Mouse (Mus musculus) liver, embryonic 14.5 days (tissue): ENCODE measurements around the gene Eef1akmt4. TPM values are rescaled to one million over a fixed set of nuclear protein-coding genes. Genes with fewer than 3 reads are reported as not detected.
A peak's percentile ranks its signal among the peaks of the same experiment; 100 is the strongest.

Experiments used
- ATAC-seq: fragments of 200-750 bp; cut with Nextera tagmentation; 2 replicates; pipeline ENCODE4 v1.8.0; 2017; ENCODE audit warnings: moderate number of reproducible peaks, mild to moderate bottlenecking, moderate library complexity; ENCODE audit not compliant: insufficient read depth
- DNase-seq, 3 experiments: peaks; one replicate each; pipeline ENCODE4 v3.0.0-alpha.2; 2012 to 2013; ENCODE audit warnings: low read depth in 3 of 3, low spot score in 3 of 3
- H3K27ac ChIP-seq: fragments of 300-500 bp; sonication (generic); 2 replicates; pipeline ENCODE4 v1.5.1; 2014; ENCODE audit warnings: moderate library complexity, mild to moderate bottlenecking, control low read depth, inconsistent platforms
- H3K27me3 ChIP-seq: fragments of 300-500 bp; sonication (generic); 2 replicates; pipeline ENCODE4 v1.6.1; 2014; ENCODE audit warnings: mild to moderate bottlenecking, low read length, moderate library complexity; ENCODE audit not compliant: control insufficient read depth, insufficient read depth
- H3K36me3 ChIP-seq: fragments of 300-500 bp; sonication (generic); replicated peaks from 2 replicates; pipeline ENCODE4 v1.6.1; 2014; ENCODE audit warnings: low read depth; ENCODE audit not compliant: control insufficient read depth, insufficient read depth
- H3K4me1 ChIP-seq, 2 experiments: fragments of 200-500 bp in 1 of 2; fragments of 300-500 bp in 1 of 2; sonication (generic) in 1 of 2; replicated peaks; 2 replicates each; pipeline ENCODE4 v1.6.1; 2012 to 2014; ENCODE audit warnings: antibody characterized with exemption in 1 of 2, inconsistent platforms in 1 of 2, low read length in 1 of 2; ENCODE audit not compliant: control insufficient read depth in 2 of 2, insufficient read depth in 2 of 2
- H3K4me2 ChIP-seq: fragments of 300-500 bp; sonication (generic); 2 replicates; pipeline ENCODE4 v1.6.1; 2014; ENCODE audit warnings: low read depth, mild to moderate bottlenecking, control low read depth, moderate library complexity
- H3K4me3 ChIP-seq, 2 experiments: fragments of 200-500 bp in 1 of 2; fragments of 300-500 bp in 1 of 2; sonication (generic) in 1 of 2; 2 replicates each; pipeline ENCODE4 v1.5.1; 2012 to 2014; ENCODE audit warnings: low read depth in 2 of 2, low read length in 2 of 2, mild to moderate bottlenecking in 2 of 2, control low read depth in 1 of 2, inconsistent platforms in 1 of 2, moderate library complexity in 1 of 2; ENCODE audit not compliant: insufficient read depth in 1 of 2
- H3K9ac ChIP-seq: fragments of 300-500 bp; sonication (generic); replicated peaks from 2 replicates; pipeline ENCODE4 v1.6.1; 2014; ENCODE audit warnings: mild to moderate bottlenecking, control low read depth, moderate library complexity
- H3K9me3 ChIP-seq: fragments of 300-500 bp; sonication (generic); 2 replicates; pipeline ENCODE4 v1.6.1; 2016; ENCODE audit warnings: low read length, mixed read lengths; ENCODE audit not compliant: control insufficient read depth
- CTCF ChIP-seq: IDR thresholded peaks from 2 replicates; pipeline ENCODE4 v1.5.1; 2016; ENCODE audit warnings: antibody characterized with exemption, low read depth, control low read depth
- EP300 ChIP-seq: IDR thresholded peaks from 2 replicates; pipeline ENCODE4 v1.6.1; 2016; ENCODE audit warnings: antibody characterized with exemption, low read depth
- WGBS: fragments of 180-500 bp; shearing (Covaris S2); extraction: QIAGEN DNeasy Blood & Tissue Kit; methylation state at CpG from one replicate; pipeline ENCODE4 v1.1.7; 2014; ENCODE audit not compliant: insufficient replicate concordance; 5-methylcytosine and 5-hydroxymethylcytosine counted together
- polyA plus RNA-seq, 2 experiments: library from polyadenylated mRNA; depleted of rRNA in 1 of 2; stranded (reverse) in 1 of 2; unstranded in 1 of 2; fragments of >200 nt; fragmentation: Nextera tagmentation in 1 of 2; extraction: Ambion mirVana in 1 of 2; gene quantifications; 2 replicates each; pipeline versions ENCODE4 v1.2.1 to v1.2.3; 2012 to 2014

The Eef1akmt4 gene
- polyA plus RNA-seq, 2 experiments = 10.3 to 18.1 TPM

GRCm38 (mm10) chr16:20620751-20621190, 9.4 kb downstream of the Eef1akmt4 start:
- whole genome bisulfite sequencing = under 1% methylated on average over 32 of the region's 32 CpGs
- no peak for ATAC-seq
- peaks cover 0 to 4% of the 10 kb centered on the region in 2 experiments; a peak in 2 of 4 replicates for H3K4me1 ChIP-seq
- H3K9me3 ChIP-seq = no peaks in the 10 kb centered on the region
- TF ChIP-seq EP300 (no peak), CTCF (no peak)
- H3K4me2 ChIP-seq = peak overlapping the region; percentile 92
- H3K27me3 ChIP-seq = peaks cover 53% of the 10 kb centered on the region
- no peak overlapping the region for H3K27ac ChIP-seq
- DNase-seq = no peak
- H3K4me3 ChIP-seq = peak overlapping the region; percentile 51 to 66
- no peak overlapping the region; the same call in 1 of the 2 replicates for H3K9ac ChIP-seq
- no peaks in the 10 kb centered on the region for H3K36me3 ChIP-seq

DNA sequence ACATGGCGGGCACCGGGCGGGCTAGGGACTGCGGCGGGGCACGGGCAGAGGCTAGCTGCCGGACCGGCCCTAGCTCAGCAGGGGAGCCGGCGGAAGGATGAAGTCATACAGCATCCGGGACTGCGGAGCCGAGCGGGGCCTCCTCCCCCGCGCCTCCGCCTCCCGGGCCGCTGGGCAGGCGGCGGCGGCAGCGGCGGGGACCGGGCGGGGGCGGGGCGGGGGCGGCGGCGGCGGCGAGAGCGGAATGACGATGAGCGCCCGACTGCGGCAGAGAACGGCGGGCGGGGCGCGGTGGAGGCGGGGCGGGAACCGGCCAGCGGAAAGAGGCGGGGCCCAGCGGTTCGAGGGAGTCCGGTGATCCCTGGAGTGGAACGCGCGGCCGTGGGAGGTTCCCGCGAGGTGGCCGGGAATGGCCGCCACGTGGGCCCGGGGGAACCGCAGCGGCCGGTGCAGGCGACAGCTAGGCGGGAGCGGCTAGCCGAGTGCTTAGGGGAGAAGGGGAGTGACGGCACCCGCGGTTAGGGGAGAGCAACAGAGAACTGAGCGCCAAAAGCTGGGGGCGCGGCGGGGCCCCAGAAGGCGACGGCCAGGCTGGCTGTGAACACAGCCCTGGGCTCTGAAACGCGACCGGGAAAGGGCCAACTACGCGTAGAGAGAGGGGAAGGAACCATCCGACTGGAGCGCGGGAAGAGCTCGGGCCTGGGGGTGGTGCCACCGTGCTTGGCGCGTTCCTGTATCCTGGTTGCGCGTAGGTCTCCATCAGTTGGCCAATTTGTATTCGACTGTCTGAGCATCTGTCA, 10.0 kb downstream of the Eef1akmt4 start, which contains the start of gene Camk2n2:
Camk2n2 (minus strand) TSS at position 97 of the 800 bp plus-strand sequence.
- TF ChIP-seq EP300 (no peak), CTCF (no peak)
- Histone ChIP-seq H3K27ac (no peak within 1 kb of the TSS), H3K27me3 (peaks cover 53% of the 10 kb centered on the region)

DNA sequence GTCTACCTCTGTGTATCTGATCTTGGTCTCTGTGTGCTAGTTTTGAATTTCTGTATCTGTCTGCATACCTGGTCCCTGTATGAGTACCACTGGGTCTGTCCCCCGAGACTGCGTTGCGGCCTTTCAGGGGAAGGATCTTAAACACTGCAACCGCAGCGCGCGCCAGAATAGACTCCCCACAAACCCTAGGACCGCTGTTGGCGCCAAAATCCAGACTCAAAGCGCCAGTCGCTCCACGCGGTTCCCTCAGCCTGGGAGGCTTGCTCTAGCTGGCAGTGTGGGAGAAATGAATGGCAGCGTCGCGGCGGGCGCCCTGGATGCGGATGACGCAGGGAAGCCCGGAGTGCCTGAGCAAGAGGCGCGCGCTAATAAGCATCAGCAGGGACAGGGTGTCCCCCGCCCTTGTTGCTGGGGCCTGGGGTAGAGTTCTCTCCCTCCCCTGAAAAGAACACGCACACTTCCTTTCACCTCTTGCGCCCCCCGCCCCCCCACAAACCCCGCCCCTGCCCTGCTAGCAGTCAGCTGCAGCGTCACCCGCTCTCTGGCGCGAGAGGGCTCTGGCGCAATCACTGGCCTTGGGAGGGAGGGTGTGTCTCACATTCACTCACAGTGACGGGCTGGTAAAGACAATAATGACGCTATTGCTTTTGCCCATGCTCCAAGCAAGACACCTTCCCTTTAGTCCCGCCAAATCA, 10.7 kb downstream of the Eef1akmt4 start:
- Histone ChIP-seq H3K36me3 (no peaks in the 10 kb centered on the region), H3K9ac (no peak overlapping the region), H3K4me2 (peak overlapping the region; percentile 92), H3K4me3 (peak overlapping the region; percentile 65 to 66), H3K4me1 (peaks cover 0 to 4% of the 10 kb centered on the region in 2 experiments; a peak in 2 of 4 replicates), H3K27ac (no peak overlapping the region), H3K27me3 (peaks cover 53% of the 10 kb centered on the region), H3K9me3 (no peaks in the 10 kb centered on the region)
- no peak for TF ChIP-seq EP300
- no peak for TF ChIP-seq CTCF
- peak in 2 of 3 experiments; percentile 38 to 49 for DNase-seq
- under 1% methylated on average over 37 of the region's 37 CpGs for WGBS
- ATAC-seq = peak; percentile 47; the same call in 1 of the 2 replicates

More for the DNA sequence above, 10.0 kb downstream of the Eef1akmt4 start, which contains the start of gene Camk2n2:
- H3K9ac ChIP-seq = peak within 1 kb of the TSS; percentile 34
- no peaks in the 10 kb centered on the region for H3K9me3 ChIP-seq
- H3K36me3 ChIP-seq = no peaks in the 10 kb centered on the region
- peak within 1 kb of the TSS; percentile 92 for H3K4me2 ChIP-seq
- H3K4me3 ChIP-seq = peak within 1 kb of the TSS; percentile 65 to 66
- peak; percentile 74 for ATAC-seq
- under 1% methylated on average over 91 of the region's 92 CpGs for WGBS
- DNase-seq = peak in 1 of 3 experiments; percentile 12
- peaks cover 0 to 4% of the 10 kb centered on the region in 2 experiments; a peak in 2 of 4 replicates for H3K4me1 ChIP-seq

DNA sequence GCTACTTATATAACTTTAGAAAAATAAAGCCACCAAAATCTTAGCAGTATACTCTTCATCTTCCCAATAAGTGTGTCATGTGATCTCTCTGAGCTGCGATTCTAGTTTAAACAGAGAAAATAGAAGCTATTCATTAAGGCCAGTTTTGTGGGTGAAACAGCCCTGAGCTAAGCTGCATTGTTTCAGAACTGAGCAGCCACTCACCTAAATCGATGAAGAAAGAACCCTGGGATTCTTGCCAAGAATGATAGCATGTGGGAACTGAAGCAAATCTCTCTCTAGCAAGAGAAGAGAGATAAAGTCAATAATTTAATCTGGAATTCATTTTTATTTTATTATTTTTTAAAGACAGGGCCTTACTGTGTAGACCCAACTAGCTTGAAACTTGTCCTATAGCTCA, 11.8 kb downstream of the Eef1akmt4 start:
- Histone ChIP-seq H3K27ac (no peak overlapping the region), H3K27me3 (peaks cover 53% of the 10 kb centered on the region), H3K9me3 (no peaks in the 10 kb centered on the region), H3K9ac (no peak overlapping the region), H3K4me1 (peaks cover 0 to 4% of the 10 kb centered on the region in 2 experiments; a peak in 2 of 4 replicates), H3K36me3 (no peaks in the 10 kb centered on the region), H3K4me2 (no peak overlapping the region), H3K4me3 (no peak overlapping the region)
- TF ChIP-seq EP300 = no peak
- no peak for TF ChIP-seq CTCF
- DNase-seq = no peak
- WGBS = 52% methylated on average over 2 of the region's 2 CpGs
- no peak for ATAC-seq
